Mouse (Mus musculus) G1E (cell line): ENCODE measurements around the gene Ptprm.

ENCODE experiments used
- CTCF ChIP-seq: IDR thresholded peaks from 2 replicates; pipeline ENCODE4 v1.5.1; 2012; ENCODE audit warnings: low read depth, low read length, inconsistent platforms, mixed read lengths
- GATA1 ChIP-seq: IDR thresholded peaks from 2 replicates; pipeline ENCODE4 v1.6.1; 2012; ENCODE audit warnings: borderline replicate concordance, low read length, inconsistent platforms, mixed read lengths
- GATA2 ChIP-seq: IDR thresholded peaks from 2 replicates; pipeline ENCODE4 v1.6.1; 2012; ENCODE audit warnings: low read depth, low read length, inconsistent platforms, borderline replicate concordance
- TAL1 ChIP-seq: conservative IDR thresholded peaks from 2 replicates; pipeline ENCODE4 v1.6.1; 2012; ENCODE audit warnings: low read depth, low read length, inconsistent platforms, mixed read lengths

DNA sequence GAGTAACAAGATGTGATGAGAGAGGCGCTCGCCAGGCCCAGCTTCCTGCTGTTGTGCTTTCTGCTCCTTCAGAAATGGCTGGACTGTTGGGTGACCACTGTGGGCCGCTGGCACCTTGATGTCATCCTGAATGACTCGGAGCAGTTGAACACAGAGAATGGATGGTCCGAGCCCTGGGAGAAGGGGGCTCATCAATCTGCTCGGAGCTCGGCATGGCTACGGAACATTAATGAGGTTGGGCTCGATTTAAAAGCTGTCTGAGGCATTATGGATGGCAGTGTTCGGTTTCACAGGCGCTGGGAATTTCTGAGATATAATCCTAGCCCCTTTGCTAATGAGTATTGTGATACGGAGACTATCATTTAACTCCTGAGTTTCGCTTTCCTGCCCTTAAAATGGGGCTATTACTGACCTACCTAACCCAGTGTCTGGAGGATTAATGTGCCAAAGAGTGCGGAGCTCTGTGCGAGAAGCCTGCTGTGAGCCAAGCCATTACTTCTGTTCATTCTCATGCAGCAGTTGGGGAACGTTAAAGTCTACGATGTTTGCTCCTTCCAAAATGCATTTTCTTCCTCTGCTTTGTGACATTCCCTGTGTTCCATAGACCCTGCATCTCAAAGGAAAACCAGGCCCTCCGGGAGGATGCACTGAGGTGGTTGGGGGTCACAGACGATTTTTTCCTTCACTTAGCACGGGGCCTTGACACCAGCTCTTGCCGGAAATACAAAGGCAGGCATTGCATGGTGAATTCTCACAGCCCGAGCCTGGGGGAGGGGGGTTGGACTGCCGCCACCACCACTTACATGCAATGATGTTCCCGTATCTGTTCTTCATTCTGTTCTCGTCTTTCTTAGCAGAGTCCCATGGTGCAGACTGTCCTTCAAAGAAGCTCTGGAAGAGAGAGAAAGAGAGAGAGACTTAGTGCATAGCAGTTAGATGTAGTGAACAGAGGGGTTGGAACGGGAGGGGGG is 592.6 kb downstream of the Ptprm start:
- TF ChIP-seq CTCF (no peak), GATA1 (no peak), TAL1 (no peak), GATA2 (no peak)
